Mouse (Mus musculus) mouse trophoblast stem cell (cell line): ENCODE data around the gene Stx1a.

ENCODE experiments used
- in situ Hi-C, 2 experiments: fragments of 300-500 bp; cut with MseI, MboI; formaldehyde crosslinking; loops; 2 replicates in 1 of 2; 3 replicates in 1 of 2; pipeline ENCODE4 v1.15.1; 2025

The Stx1a gene

GRCm38 (mm10) chr5:135080539-135080938 is 57.3 kb downstream of the Stx1a start:
- in situ Hi-C loops = no loop called here

GRCm38 (mm10) chr5:135086871-135087270 is 63.6 kb downstream of the Stx1a start:
- in situ Hi-C loops = no loop called here

- in situ Hi-C loops = no loop called here
Measured at GRCm38 (mm10) chr5:135089653-135090052, 66.4 kb downstream of the Stx1a start, which contains the start of gene Mlxipl. Gene Mlxipl, plus strand, starts transcription at chr5:135089890.
